Mouse (Mus musculus) testis, adult 2 months (tissue): ENCODE measurements around the gene Angptl7.

Experiments
- CTCF ChIP-seq: fragments of 200-500 bp; IDR thresholded peaks from 2 replicates; pipeline ENCODE4 v1.5.1; 2012; ENCODE audit warnings: low read depth, mild to moderate bottlenecking, inconsistent platforms, low read length, moderate library complexity; ENCODE audit not compliant: control insufficient read depth, insufficient read depth, insufficient replicate concordance
- POLR2A ChIP-seq: fragments of 200-500 bp; IDR thresholded peaks from 2 replicates; pipeline ENCODE4 v1.6.1; 2012; ENCODE audit warnings: low read depth, mild to moderate bottlenecking, inconsistent platforms, low read length, moderate library complexity; ENCODE audit not compliant: control insufficient read depth

DNA sequence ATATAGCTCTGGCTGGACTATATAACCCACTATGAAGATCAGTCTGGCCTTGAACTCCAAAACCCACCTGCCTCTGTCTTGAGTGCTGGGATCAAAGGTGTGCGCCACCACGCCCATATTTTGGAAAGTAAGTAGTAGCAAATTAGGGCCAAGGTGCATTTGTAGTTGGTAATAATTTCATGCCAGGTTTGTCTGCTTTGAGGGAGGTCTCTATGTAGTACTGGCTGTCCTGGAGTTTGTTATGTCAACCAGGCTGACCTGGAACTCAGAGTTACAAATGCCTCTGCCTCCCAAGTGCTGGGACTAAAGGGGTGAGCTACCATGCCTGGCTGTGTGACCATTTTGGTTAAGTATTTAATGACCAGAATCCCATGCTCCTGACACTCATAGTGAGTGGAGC lies 20.0 kb downstream of the Angptl7 start:
- TF ChIP-seq CTCF (no peak), POLR2A (no peak)
